Mouse (Mus musculus) myocyte (in vitro differentiated cells): ENCODE measurements around the gene Macrod1.

Experiments
- E2F4 ChIP-seq: IDR thresholded peaks from one replicate; pipeline ENCODE4 v1.6.1; 2011; ENCODE audit warnings: mild to moderate bottlenecking, control low read depth, moderate library complexity; ENCODE audit not compliant: insufficient read depth
- MAX ChIP-seq: IDR thresholded peaks from one replicate; pipeline ENCODE4 v1.6.1; 2011; ENCODE audit warnings: low read depth, mild to moderate bottlenecking, control low read depth
- MYOD1 ChIP-seq, 3 experiments: IDR thresholded peaks; one replicate each; pipeline ENCODE4 v1.6.1; 2011; ENCODE audit warnings: control low read depth in 2 of 3, low read depth in 2 of 3, mild to moderate bottlenecking in 2 of 3, moderate library complexity in 1 of 3; ENCODE audit not compliant: insufficient read length in 2 of 3, control insufficient read depth in 1 of 3
- MYOG ChIP-seq, 3 experiments: IDR thresholded peaks; one replicate each; pipeline ENCODE4 v1.6.1; 2011; ENCODE audit warnings: control low read depth in 2 of 3, low read depth in 2 of 3, mild to moderate bottlenecking in 2 of 3; ENCODE audit not compliant: insufficient read length in 2 of 3, control insufficient read depth in 1 of 3, insufficient read depth in 1 of 3
- POLR2A ChIP-seq: IDR thresholded peaks from one replicate; pipeline ENCODE4 v1.6.1; 2011; ENCODE audit warnings: low read depth, mild to moderate bottlenecking, control low read depth, moderate library complexity; ENCODE audit not compliant: insufficient read length
- POLR2AphosphoS2 ChIP-seq: IDR thresholded peaks from one replicate; pipeline ENCODE4 v1.6.1; 2011; ENCODE audit warnings: low read depth, control low read depth; ENCODE audit not compliant: insufficient read length
- REST ChIP-seq: IDR thresholded peaks from one replicate; pipeline ENCODE4 v1.6.1; 2011; ENCODE audit warnings: mild to moderate bottlenecking, control low read depth, moderate library complexity; ENCODE audit not compliant: insufficient read depth, insufficient read length
- SRF ChIP-seq: IDR thresholded peaks from one replicate; pipeline ENCODE4 v1.6.1; 2011; ENCODE audit warnings: low read depth; ENCODE audit not compliant: control insufficient read depth, insufficient read length
- TCF12 ChIP-seq: IDR thresholded peaks from one replicate; pipeline ENCODE4 v1.6.1; 2011; ENCODE audit warnings: mild to moderate bottlenecking, control low read depth; ENCODE audit not compliant: poor library complexity, insufficient read depth, severe bottlenecking
- USF1 ChIP-seq: IDR thresholded peaks from one replicate; pipeline ENCODE4 v1.6.1; 2011; ENCODE audit warnings: low read depth, mild to moderate bottlenecking, control low read depth, moderate library complexity

- TF ChIP-seq POLR2A (no peak), MAX (no peak), MYOD1 (IDR thresholded peaks at IDR 0.05; ENCODE audit: control insufficient read depth in 1 of 3, insufficient read length in 2 of 3, low read depth in 2 of 3) (no peak), TCF12 (no peak), USF1 (no peak), MYOG (IDR thresholded peaks at IDR 0.05; ENCODE audit: control insufficient read depth in 1 of 3, insufficient read depth in 1 of 3, insufficient read length in 2 of 3, low read depth in 2 of 3) (no peak), REST (no peak), E2F4 (no peak), POLR2AphosphoS2 (no peak), SRF (no peak)
Measured at GRCm38 (mm10) chr19:7014481-7015135, 42.0 kb upstream of the Macrod1 start.
